Mouse (Mus musculus): ENCODE data around the gene Snd1.
A peak's percentile ranks its signal among the peaks of the same experiment; 100 is the strongest.

The Snd1 gene

DNA sequence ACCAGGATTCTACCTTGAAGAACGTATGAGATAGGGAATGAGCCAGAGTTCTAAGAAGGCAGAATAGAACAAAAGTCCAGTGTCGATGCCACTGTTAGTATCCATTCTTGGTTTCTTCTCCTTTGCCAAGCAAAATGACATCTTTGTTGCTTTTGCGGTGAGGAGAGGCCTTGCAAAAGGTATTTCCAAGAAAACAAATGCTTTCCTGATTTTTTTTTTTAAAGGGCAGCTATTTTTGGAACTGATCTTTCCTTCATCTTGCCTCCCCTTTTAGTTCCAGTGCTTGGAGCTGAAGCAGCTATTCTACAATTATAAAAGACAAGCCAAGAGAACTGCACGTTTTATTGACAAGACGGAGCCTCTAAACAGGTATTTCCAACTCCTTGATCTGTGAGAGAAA, at the start of gene Snd1:
Snd1 (plus strand) TSS at position 301 of the 400 bp plus-strand sequence.
- DNase-seq (ENCODE audit: low spot score in 2 of 2): no peak

DNA sequence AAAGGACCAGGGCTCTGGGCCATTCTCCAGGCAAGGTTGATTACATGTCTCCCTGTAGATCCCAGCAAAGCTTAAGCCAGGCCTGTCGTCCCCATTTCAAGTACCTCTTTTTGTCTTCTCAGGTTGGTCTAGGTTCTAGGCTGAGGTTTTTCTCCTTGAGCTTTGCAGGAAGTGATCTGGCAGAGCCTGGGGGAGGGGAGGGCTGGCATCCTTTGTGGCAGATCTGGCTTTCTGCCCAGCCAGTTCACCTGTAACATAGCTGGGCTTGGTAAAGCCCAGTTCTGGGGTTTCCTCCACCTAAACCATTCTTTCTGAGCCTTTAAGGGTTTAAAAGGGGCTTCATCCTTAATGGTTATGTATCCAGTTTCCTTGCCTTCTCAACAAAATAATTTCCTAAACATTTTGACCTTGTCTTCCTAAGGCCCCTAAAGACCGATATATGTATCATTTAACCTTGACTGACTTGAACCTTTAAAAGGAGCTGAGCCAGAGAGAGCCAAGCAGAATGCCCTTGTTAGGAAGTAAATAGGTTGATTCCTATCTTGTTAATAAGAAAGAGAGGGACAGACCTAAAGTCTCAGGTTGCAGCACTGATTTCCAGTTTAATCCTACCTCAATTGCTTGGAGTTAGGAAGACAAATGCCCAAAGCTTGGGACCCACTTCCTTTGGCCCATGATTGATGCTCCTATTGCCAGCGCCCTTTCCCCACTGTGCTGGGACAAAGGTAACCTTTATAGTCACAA, 47.7 kb upstream of the Snd1 start, which contains the start of gene Fscn3:
Fscn3 (plus strand) TSS at position 694 of the 744 bp plus-strand sequence.
- no peak for DNase-seq (ENCODE audit: low spot score in 2 of 2)

DNA sequence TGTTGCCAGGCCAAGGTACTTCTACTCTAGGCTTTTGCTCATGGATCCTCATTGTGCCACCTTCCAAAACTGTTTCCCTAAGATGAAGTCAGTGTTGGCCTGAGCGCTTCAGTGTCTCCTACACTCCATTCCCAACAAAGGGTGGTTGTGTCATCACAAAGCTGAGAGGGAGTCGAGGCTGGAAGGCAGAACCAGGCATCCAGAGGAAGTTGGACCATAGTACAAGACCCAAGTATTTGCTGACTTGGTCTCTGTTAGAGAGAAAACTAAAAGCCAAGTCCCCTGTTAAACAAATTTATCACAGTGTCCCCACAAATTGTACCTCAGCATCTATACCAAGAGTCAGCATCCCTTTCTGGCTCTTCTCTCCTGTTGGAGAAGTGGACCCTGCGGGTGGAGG, 46.6 kb upstream of the Snd1 start, which contains the start of gene Gcc1:
Gcc1 (minus strand) TSS at position 101 of the 400 bp plus-strand sequence.
- DNase-seq (ENCODE audit: low spot score in 2 of 2): no peak

DNA sequence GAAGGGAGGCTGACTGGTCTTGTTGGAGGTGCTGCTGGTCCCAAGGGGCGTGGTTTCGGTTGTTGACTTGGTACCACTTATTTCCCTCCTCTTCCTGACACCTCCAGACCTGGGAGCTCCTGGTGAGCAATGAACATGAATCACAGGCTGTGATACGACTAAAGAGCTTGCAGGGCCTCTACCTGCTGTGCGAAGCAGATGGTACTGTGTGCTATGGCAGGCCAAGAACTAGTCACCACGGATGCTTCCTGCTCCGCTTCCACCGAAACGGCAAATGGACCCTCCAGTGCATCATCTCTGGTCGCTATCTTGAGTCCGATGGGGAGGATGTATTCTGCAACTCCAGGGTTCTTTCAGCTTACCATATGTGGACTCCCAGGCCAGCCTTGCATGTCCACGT, 45.1 kb upstream of the Snd1 start:
- no peak for DNase-seq (ENCODE audit: low spot score in 2 of 2)

DNA sequence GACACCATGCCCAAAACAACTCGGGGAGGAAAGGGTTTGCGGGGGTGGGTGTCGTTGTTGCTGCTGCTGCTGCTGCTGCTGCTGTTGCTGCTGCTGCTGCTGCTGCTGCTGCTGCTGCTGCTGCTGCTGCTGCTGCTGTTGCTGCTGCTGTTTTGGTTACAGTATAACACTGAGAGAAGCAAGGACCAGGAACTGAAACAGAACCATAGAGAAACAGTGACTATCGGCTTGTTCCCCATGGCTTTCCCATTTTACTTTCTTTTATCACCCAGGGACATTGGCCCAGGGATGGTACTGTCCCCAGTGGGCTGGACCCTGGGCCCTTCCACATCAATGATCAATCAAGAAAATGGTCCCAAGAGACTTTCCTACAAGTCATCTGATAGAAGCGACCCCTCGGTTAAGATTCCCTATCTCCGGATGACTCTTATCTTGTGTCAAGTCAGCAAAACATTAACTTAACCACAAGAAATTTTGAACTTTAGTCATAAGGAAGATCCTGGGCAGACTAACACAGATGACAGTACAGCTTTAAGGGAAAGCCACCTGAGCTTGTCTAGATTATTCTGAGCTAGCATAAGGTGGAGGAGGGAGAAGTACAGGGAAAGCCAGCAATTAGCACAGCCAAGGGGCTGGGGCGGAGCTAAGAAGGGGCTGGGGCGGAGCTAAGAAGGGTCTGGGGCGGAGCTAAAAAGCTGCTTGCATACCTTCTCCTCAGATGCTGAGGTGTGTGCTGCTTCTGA, 44.0 kb upstream of the Snd1 start:
- peak in 1 of 2 experiments; percentile 43 for DNase-seq (ENCODE audit: low spot score in 2 of 2)

DNA sequence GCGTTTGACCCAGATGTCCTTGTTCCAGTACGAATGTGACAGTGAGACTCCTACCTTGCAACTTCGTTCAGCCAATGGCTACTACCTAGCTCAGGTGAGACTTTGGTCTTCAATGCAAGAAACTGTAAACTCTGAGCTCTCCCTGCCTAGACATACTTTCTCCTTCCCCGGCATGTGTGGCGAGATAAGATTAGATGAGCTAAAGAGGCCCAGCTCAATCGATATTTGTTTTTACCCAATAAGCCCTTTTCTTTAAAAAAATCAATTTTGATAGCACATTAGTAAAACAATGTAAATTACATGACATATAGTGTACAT, 43.4 kb upstream of the Snd1 start:
- no peak for DNase-seq (ENCODE audit: low spot score in 2 of 2)

DNA sequence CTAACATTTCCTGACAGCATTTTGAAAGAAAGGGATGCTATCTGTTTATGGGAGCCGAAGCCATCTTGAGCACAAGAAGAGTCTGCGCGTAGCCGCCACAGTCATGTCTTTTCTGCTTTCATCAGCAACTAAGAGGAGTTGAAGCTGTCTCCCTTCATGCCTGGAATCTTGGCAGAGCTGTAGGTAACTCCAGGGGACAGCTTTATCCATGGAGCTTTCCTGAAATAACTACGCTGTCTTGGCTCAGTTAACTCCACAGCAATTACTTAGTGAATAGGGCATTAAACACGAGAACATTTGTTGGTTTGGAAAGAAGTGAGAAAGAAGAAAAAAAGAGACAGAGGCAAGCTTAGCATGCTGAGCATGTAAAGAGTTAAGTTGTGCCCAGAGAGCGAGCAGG, 27.0 kb upstream of the Snd1 start:
- no peak for DNase-seq (ENCODE audit: low spot score in 2 of 2)

DNA sequence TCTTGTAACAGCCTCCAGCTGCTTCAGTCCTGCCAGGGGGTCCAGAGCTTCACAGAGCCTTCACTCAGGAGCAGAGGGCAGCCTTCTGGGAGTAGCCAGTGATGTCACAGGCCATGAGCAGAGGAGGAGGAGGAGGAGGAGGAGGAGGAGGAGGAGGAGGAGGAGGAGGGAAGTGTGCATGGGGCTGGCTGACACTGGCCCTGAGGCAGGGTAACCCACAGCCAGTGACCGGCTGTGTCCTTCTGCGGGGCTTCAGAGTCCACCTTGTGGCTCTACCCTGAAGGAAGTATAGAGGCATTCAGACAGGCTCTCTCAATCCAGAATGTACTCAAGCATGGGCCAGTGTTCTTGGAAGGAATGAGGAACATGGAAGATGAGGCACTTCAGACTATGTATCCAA, 25.7 kb upstream of the Snd1 start, which contains the start of gene Pax4:
Pax4 (minus strand) TSS at position 101 of the 400 bp plus-strand sequence.
- DNase-seq (ENCODE audit: low spot score in 2 of 2): no peak

DNA sequence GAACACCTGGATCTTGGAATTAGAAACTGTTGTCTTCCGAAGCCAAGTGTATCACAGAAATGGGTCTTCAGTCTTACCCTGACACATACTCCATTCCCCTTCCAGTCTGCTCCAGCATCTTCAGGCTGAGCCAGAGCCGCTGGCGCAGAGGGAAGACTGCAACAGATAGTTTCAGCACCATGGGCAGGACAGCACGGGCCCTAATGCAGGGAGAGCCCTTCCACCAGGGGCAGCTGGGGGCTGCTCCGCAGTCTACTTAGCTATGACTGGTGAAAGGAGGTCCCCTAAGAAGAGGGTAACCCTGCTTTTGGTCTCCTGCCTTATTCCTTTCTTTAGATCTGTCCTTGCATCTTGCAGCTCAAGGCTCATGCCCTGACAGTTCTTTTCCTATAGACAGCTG, 24.5 kb upstream of the Snd1 start:
- no peak for DNase-seq (ENCODE audit: low spot score in 2 of 2)

DNA sequence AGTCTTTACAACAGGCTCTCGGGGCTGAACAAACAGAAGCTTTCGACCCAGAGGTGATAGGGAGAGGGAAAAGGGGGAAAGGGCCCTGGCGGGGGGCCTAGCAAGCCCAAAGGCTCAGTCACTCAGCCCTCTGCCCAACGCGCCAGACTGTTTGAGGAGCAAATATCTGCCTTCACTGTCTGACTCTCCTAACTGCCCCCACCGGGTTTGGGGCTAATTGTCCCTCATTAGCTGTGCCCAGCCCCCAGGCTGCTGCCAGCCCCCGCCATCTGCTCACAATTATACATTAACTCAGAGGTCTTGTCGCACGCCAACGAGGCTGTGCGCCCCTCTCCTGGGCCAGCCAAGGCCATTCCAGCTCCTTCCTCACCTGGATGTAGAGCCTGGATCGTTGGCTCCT, 24.0 kb upstream of the Snd1 start:
- DNase-seq (ENCODE audit: low spot score in 2 of 2): no peak

DNA sequence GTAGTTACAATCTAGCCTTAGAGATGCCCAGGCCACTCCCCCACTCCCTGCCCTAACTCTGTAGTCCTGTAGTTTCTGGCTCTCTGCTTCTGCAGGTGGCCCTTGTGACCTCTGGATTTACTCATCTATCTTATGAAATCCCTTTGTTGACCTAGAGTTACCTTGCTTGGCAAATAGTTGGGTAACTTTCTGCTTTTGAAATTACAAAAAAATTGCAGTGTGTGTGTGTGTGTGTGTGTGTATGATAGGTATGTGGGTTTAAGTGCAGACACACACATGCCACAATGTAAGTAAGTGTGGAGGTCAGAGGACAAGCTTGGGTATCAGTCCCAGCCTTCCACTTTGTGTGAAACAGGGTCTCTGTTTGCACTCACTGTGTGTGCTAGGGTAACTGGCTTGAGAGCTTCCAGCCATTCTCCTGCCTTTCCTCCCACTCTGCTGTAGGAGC, 15.7 kb upstream of the Snd1 start:
- DNase-seq (ENCODE audit: low spot score in 2 of 2): no peak

DNA sequence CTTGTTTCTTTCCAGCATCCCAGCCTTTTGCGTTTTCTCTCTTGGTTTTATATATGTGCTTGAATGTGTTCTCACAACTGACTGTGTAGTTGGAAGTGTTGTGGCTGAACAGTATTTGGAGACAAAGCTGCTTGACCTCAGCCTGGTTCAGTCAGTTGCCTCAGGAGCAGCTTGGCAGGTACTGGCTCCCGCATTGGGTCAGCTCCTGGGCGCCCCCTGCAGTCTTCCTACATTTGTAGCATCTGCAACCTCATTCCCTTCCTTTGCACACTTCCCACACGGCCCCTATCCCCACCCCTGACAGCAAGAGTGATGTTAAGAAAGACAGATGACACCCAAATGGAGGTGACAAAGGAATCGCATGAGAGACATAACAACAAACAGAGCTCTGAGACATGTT, 14.4 kb upstream of the Snd1 start:
- DNase-seq (ENCODE audit: low spot score in 2 of 2): peak; percentile 43 to 75

DNA sequence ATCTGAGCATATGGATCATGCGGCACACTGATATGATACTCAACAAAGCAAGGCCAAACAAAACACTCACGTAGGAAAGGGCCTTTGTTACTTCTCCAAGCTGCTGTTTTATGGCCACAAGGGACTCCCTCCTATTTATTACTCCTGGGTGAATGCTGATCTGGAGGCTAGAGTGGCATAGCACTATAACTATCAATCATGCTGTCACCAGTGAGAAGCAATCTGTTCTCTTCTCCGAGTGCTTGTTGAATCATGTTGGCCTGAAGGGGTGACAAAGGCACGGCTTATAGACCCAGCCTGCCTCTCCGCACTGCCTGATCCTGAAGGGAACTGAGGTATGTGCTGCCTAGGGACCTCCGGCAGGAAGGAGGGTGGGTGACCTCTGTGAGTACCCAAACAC, 10.3 kb upstream of the Snd1 start:
- DNase-seq (ENCODE audit: low spot score in 2 of 2): no peak

DNA sequence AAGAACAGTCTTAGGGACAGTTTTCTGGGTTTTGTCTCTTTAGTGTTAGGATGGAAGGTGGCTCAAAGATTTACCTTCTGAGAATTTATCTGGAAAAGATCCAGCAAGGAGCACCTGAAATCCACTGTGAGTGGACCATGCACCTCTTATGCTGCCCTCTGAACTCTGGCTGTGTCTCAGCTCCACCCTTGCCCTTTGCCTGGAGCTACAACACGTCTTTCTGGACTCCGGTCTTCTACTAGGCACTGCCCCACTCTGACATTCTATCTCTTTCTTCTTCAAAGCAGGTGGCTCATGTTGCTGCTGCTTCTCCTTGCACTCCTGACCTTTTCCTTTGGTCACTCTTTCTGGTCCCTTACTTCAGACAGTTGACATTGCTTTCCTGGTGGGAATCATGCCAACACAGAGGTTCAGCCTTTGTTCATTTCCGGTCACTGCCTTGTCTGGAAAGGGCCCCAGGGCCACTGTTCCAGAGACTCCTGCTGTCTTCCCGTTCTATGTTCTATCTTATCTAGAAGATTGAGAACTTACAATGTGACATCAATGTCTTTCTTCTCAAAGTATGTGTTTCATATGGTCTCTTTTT, 4.8 kb upstream of the Snd1 start:
- no peak for DNase-seq (ENCODE audit: low spot score in 2 of 2)

DNA sequence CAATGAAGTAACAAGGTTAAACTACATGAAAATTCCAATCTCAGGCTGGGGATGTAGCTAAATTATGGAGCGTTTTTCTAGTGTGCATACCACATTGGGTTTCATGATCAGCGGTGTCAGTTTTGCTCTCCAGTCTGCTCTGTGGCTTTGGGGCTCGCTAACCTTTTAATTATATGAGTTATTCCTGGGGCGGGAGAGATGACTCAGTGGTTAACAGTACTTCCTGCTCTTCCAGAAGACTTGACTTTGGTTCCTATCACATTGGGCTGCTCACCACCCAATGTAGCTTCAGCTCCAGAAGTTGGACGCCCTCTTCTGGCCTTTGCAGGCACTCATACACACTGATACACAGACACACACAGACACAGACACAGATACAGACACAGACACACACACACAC, 4.3 kb upstream of the Snd1 start:
- DNase-seq (ENCODE audit: low spot score in 2 of 2): no peak

DNA sequence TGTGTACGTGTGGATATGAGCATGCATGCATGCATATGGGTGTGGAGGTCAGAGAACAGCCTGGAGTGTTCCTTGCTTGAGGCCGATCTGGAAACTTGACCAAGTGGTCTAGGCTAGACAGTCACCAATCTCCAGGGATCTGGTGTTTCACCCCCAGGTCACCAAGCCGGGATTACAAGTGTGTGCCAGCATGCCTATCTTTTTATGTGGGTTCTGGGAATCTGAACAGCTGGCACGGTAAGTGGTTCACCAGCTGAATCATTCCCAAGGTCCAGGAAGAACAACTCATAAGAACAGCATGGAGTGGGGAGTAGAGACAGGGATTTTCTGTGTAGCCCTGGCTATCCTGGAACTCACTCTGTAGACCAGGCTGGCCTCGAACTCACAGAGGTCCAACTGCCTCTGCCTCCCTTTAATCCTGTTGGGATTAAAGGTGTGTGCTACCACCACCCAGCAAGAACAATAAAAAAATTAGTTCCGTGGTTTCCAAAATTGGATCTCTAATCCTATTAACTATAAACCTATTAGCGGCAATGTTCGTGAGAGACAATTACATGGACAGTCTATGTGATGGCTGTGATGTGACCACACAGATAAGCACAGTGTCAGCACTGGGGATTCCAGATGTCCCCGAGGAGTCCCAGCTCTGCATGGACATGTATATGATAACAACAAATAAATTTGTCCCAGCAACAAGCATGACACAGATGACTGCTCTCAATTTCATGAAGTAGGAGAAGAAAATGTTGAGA, 3.5 kb upstream of the Snd1 start:
- DNase-seq (ENCODE audit: low spot score in 2 of 2): no peak

DNA sequence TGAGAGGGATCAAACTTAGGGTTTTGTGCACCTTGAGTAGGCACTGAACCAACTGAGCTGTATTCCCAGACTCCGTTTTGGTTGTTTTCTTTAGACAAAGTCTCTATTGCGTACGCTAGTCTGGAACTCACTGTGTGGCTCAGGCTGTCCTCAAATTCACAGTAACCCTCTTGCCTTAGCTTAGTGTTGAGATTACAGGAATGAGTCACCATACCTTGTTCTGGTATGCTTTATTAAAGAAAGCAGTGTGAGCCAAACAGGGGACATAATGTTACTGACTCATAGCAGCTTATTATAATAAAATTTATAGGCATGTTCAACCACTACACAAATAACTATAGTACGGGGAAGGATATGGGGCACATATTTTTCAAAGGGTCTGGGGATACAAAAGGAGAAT, 728 bp upstream of the Snd1 start:
- no peak for DNase-seq (ENCODE audit: low spot score in 2 of 2)

DNA sequence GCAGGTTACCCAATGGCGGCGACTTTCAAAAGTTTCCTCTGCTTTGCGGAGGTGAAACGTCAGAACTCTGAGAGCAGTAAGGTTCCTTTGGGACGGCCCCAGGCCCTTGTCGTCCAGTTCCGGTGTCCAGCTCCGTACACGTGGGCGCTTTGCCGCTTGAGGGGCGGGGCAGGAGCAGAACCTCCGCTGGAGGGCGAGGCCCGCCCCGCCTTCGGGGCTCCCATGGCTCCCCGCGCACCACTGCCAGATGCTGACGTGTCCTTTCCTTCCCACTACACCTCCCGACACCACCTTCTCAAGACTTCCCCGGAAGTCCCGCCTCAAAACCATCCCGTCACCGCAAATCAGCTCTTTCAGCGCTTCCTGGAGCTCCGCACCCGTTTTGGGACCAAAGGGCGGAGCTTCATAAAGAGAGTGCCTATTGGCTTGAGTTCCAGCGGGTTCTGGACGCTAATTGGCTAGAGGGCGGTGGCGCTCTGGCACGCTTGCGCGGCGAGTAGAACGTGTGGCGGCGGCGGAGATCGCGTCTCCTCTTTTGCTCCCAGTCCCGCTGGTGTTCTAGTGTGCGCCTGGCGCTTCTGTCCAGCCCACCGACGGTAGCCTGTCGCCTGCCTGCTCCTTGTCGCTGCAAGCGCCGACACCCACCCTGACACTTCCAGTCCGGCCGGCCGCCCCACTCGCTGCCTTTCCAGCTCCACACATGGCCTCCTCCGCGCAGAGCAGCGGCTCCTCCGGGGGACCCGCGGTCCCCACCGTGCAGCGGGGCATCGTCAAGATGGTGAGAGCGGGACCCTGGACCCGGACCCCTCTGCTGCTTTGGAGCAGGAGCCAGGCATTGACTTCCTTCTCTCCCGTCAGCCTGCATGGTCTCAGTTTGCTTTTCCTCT, 5.2 kb downstream of the Snd1 start:
- DNase-seq (ENCODE audit: low spot score in 2 of 2): peak; percentile 96

DNA sequence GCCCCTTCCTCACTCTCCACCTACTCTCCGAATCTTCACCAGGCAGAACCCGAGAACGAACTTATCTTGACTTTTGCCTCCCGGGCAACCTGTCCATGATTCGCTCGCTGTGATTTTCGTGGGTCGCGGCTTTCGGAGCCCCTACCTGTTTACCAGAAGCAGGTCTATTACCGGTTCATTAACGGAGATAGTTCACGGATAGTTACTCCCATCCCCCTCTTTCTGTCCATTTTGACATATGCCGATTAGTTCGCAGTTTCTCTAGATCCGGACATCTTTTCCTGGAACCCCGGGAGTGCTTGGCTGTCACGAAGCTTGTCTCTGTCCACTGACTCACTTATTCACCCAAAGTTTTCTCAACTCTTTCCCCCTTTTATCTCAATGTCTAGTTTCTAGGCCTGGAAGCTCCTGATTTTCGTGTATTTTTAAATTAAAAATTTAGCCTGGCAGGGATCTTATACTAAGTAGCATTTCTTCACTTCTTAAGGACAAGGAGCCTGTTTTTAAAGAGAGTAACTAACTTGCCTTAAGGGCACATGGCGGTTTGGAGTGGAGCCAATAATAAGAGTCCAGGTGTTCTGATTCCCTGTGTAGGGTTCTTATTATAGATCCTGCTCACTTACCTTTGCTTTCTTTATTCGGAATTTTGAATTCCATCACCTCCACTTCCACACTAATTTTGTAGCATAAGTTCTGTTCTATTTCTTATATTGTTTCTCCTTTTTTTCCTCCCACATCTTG, 6.0 kb downstream of the Snd1 start:
- no peak for DNase-seq (ENCODE audit: low spot score in 2 of 2)

DNA sequence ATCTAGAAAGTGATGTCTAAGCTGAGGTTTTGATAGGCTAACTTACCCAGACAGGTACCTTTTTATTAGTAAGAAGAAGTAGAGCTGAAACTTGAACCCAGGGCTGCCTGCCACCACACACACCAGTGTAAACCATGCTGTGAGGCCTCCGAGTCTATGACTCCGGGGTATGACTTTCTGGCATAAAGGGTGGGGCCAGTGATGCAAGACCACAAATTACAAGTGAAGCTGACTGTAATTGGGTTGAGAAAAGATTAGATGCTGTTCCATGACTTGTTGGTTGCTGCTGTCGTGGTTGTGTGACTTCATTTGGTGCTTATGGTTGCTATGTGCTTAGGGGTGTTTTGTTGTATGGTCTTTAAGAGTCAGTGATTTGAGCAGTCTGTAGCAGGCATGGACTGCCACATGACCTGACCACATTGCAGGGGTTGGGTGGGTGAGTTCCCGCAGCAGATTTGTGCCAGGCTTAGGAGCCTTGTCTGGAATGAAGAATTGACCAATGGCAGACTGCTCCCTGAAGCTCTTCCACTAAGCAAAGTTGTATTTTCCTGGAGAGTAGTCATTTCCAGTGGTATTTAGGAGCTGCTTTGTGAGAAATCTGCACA, 7.9 kb downstream of the Snd1 start:
- DNase-seq (ENCODE audit: low spot score in 2 of 2): no peak

Measured in spleen, postnatal 4 days (tissue).